Mouse (Mus musculus): ENCODE results near the gene Kcnk3. TPM values are rescaled to one million over a fixed set of nuclear protein-coding genes. Genes with fewer than 3 reads are reported as not detected.
A peak's percentile ranks its signal among the peaks of the same experiment; 100 is the strongest.

Kcnk3 gene
- polyA plus RNA-seq, 1 experiment from 2014 or later = 4.5 TPM

GRCm38 (mm10) chr5:30571820-30572219 is 16.1 kb upstream of the Kcnk3 start:
- no peak overlapping the region for H3K9ac ChIP-seq
- no peaks in the 10 kb centered on the region for H3K9me3 ChIP-seq
- H3K27me3 ChIP-seq = no peaks in the 10 kb centered on the region
- no peaks in the 10 kb centered on the region for H3K36me3 ChIP-seq
- 78% methylated on average over 5 of the region's 5 CpGs for WGBS
- H3K4me1 ChIP-seq (replicated peaks) = no peaks in the 10 kb centered on the region
- no peak overlapping the region for H3K4me2 ChIP-seq
- H3K4me3 ChIP-seq = no peak overlapping the region
- H3K27ac ChIP-seq = no peak overlapping the region
- no peak for ATAC-seq (ENCODE audit: low FRiP score)

DNA sequence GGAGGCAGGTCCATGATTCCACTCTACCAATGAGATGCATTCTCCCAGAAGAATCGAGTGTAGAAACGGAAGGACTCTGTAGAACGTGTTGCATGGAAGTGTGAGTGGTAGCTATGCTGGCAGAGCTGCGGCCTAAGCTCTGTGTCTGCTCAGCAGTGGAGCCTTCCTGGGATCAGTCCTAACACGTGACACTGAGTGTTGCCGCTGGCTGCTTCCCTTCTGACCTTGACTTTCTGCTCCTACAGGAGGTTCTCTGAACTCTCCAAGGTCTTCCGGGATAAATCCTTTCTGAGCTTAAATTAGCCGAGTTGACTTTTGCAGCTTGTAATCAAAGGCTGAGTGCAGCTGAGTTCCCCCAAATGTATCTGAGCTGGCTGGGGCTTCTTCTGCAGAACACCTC is 13.6 kb upstream of the Kcnk3 start:
- H3K4me1 ChIP-seq (replicated peaks) = no peaks in the 10 kb centered on the region
- H3K4me2 ChIP-seq = no peak overlapping the region
- H3K9ac ChIP-seq = no peak overlapping the region
- 93% methylated on average over 8 of the region's 8 CpGs for WGBS
- H3K36me3 ChIP-seq = no peaks in the 10 kb centered on the region
- no peaks in the 10 kb centered on the region for H3K9me3 ChIP-seq
- no peak overlapping the region for H3K4me3 ChIP-seq
- ATAC-seq (ENCODE audit: low FRiP score) = no peak
- H3K27ac ChIP-seq = no peak overlapping the region
- no peaks in the 10 kb centered on the region for H3K27me3 ChIP-seq

- Histone ChIP-seq H3K9me3 (no peaks in the 10 kb centered on the region), H3K9ac (no peak overlapping the region), H3K36me3 (no peaks in the 10 kb centered on the region), H3K27me3 (no peaks in the 10 kb centered on the region), H3K4me3 (no peak overlapping the region), H3K4me2 (no peak overlapping the region), H3K4me1 (replicated peaks) (peaks cover 5% of the 10 kb centered on the region; the same call in 1 of the 2 replicates), H3K27ac (no peak overlapping the region)
- ATAC-seq (ENCODE audit: low FRiP score) = no peak
- WGBS = 88% methylated on average over 7 of the region's 7 CpGs
Observed at GRCm38 (mm10) chr5:30576233-30576632, 11.7 kb upstream of the Kcnk3 start.

- 74% methylated on average over 9 of the region's 9 CpGs for WGBS
- Histone ChIP-seq H3K4me2 (no peak overlapping the region), H3K27me3 (no peaks in the 10 kb centered on the region), H3K4me1 (replicated peaks) (peaks cover 5% of the 10 kb centered on the region; the same call in 1 of the 2 replicates), H3K4me3 (no peak overlapping the region), H3K36me3 (no peaks in the 10 kb centered on the region), H3K9ac (no peak overlapping the region), H3K27ac (no peak overlapping the region), H3K9me3 (no peaks in the 10 kb centered on the region)
- ATAC-seq (ENCODE audit: low FRiP score) = no peak
Observed at GRCm38 (mm10) chr5:30577251-30577650, 10.7 kb upstream of the Kcnk3 start.

GRCm38 (mm10) chr5:30577654-30578310 is 10.2 kb upstream of the Kcnk3 start:
- 81% methylated on average over 12 of the region's 12 CpGs for WGBS
- H3K4me3 ChIP-seq = no peak overlapping the region

GRCm38 (mm10) chr5:30578445-30579080 is 9.4 kb upstream of the Kcnk3 start:
- ATAC-seq (ENCODE audit: low FRiP score) = no peak
- no peak overlapping the region for H3K4me2 ChIP-seq
- no peaks in the 10 kb centered on the region for H3K27me3 ChIP-seq
- H3K36me3 ChIP-seq = no peaks in the 10 kb centered on the region
- no peak overlapping the region for H3K27ac ChIP-seq
- 81% methylated on average over 6 of the region's 6 CpGs for WGBS
- H3K4me3 ChIP-seq = no peak overlapping the region
- no peaks in the 10 kb centered on the region for H3K9me3 ChIP-seq
- peaks cover 5% of the 10 kb centered on the region; the same call in 1 of the 2 replicates for H3K4me1 ChIP-seq (replicated peaks)
- H3K9ac ChIP-seq = no peak overlapping the region

More at GRCm38 (mm10) chr5:30577654-30578310, 10.2 kb upstream of the Kcnk3 start:
- no peaks in the 10 kb centered on the region for H3K27me3 ChIP-seq
- no peak for ATAC-seq (ENCODE audit: low FRiP score)
- H3K27ac ChIP-seq = no peak overlapping the region
- H3K4me2 ChIP-seq = no peak overlapping the region
- H3K9me3 ChIP-seq = no peaks in the 10 kb centered on the region
- H3K36me3 ChIP-seq = no peaks in the 10 kb centered on the region
- no peak overlapping the region for H3K9ac ChIP-seq
- H3K4me1 ChIP-seq (replicated peaks) = peaks cover 5% of the 10 kb centered on the region; the same call in 1 of the 2 replicates

GRCm38 (mm10) chr5:30580725-30581124 is 7.2 kb upstream of the Kcnk3 start:
- Histone ChIP-seq H3K4me3 (no peak overlapping the region), H3K27me3 (peaks cover 16% of the 10 kb centered on the region), H3K4me1 (replicated peaks) (peaks cover 5% of the 10 kb centered on the region; the same call in 1 of the 2 replicates), H3K36me3 (no peaks in the 10 kb centered on the region), H3K4me2 (no peak overlapping the region), H3K9me3 (no peaks in the 10 kb centered on the region), H3K27ac (0 out of 2 replicates have a peak overlapping the region, but pooled peaks have one; percentile 12), H3K9ac (no peak overlapping the region)
- 69% methylated on average over 6 of the region's 6 CpGs for WGBS
- no peak; the same call in 1 of the 2 replicates for ATAC-seq (ENCODE audit: low FRiP score)

GRCm38 (mm10) chr5:30582017-30582416 is 6.0 kb upstream of the Kcnk3 start:
- Histone ChIP-seq H3K4me2 (no peak overlapping the region), H3K4me1 (replicated peaks) (peaks cover 7% of the 10 kb centered on the region), H3K36me3 (no peaks in the 10 kb centered on the region), H3K27me3 (peaks cover 29% of the 10 kb centered on the region), H3K4me3 (no peak overlapping the region), H3K9me3 (no peaks in the 10 kb centered on the region), H3K27ac (no peak overlapping the region), H3K9ac (no peak overlapping the region)
- 87% methylated on average over 5 of the region's 5 CpGs for WGBS
- no peak for ATAC-seq (ENCODE audit: low FRiP score)

DNA sequence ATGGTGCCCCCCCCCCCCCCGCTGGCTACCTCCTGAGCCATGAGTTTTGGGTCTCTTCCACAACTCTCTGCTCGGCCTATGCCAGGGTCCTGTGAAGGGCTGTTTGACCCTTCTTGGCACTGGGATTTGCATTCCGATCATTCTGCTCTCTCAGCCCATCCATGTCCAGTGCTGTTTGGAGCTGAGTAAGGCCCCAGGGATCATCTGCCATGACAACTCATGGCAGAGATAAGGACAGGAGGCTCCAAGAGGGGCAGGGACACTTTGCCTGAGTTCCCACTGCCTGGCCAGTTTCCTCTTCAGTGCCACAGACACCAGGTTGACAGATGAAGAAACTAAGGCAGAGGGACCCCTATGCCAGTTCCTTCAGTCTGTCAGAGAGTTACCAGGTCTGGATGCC is 1.4 kb upstream of the Kcnk3 start:
- no peak overlapping the region for H3K4me2 ChIP-seq
- H3K9me3 ChIP-seq = no peaks in the 10 kb centered on the region
- H3K9ac ChIP-seq = no peak overlapping the region
- H3K27me3 ChIP-seq = peaks cover 60% of the 10 kb centered on the region
- H3K36me3 ChIP-seq = no peaks in the 10 kb centered on the region
- H3K27ac ChIP-seq = no peak overlapping the region
- WGBS = 72% methylated on average over 3 of the region's 3 CpGs
- no peak for ATAC-seq (ENCODE audit: low FRiP score)
- peaks cover 30% of the 10 kb centered on the region for H3K4me1 ChIP-seq (replicated peaks)
- H3K4me3 ChIP-seq = no peak overlapping the region

GRCm38 (mm10) chr5:30587101-30587500 is 869 bp upstream of the Kcnk3 start:
- peak overlapping the region; percentile 97 for H3K4me2 ChIP-seq
- peak overlapping the region; percentile 86; the same call in 1 of the 2 replicates for H3K9ac ChIP-seq
- H3K36me3 ChIP-seq = no peaks in the 10 kb centered on the region
- peaks cover 33% of the 10 kb centered on the region for H3K4me1 ChIP-seq (replicated peaks)
- H3K27ac ChIP-seq = peak overlapping the region; percentile 82; the same call in 1 of the 2 replicates
- H3K9me3 ChIP-seq = no peaks in the 10 kb centered on the region
- peaks cover 60% of the 10 kb centered on the region for H3K27me3 ChIP-seq
- peak overlapping the region; percentile 65 for H3K4me3 ChIP-seq
- 42% methylated on average over 2 of the region's 2 CpGs for WGBS
- ATAC-seq (ENCODE audit: low FRiP score) = peak; percentile 8; the same call in 1 of the 2 replicates

- Histone ChIP-seq H3K9ac (peak overlapping the region; percentile 86), H3K4me1 (replicated peaks) (peaks cover 39% of the 10 kb centered on the region), H3K27ac (peak overlapping the region; percentile 82), H3K9me3 (no peaks in the 10 kb centered on the region), H3K4me3 (peak overlapping the region; percentile 65), H3K4me2 (peak overlapping the region; percentile 97), H3K36me3 (no peaks in the 10 kb centered on the region), H3K27me3 (peaks cover 66% of the 10 kb centered on the region)
- peak; percentile 70 for ATAC-seq (ENCODE audit: low FRiP score)
- WGBS = under 1% methylated on average over 70 of the region's 70 CpGs
Observed at GRCm38 (mm10) chr5:30588301-30588968, 465 bp downstream of the Kcnk3 start.

- ATAC-seq (ENCODE audit: low FRiP score) = no peak
- Histone ChIP-seq H3K36me3 (no peaks in the 10 kb centered on the region), H3K4me2 (peak overlapping the region; percentile 97), H3K4me1 (replicated peaks) (peaks cover 45% of the 10 kb centered on the region), H3K27ac (no peak overlapping the region), H3K9ac (peak overlapping the region; percentile 86), H3K9me3 (no peaks in the 10 kb centered on the region), H3K4me3 (peak overlapping the region; percentile 65), H3K27me3 (peaks cover 66% of the 10 kb centered on the region)
- WGBS = 44% methylated on average over 4 of the region's 4 CpGs
Observed at GRCm38 (mm10) chr5:30589069-30589468, 1.1 kb downstream of the Kcnk3 start.

Measured in hindbrain, embryonic 13.5 days (tissue).